Mouse (Mus musculus) E14TG2a.4 (cell line): ENCODE measurements at regions not wholly inside any gene's neighbourhood (a gene's known extent, or its start where the extent isn't known, plus 50 kb on each side); places are given as distances from the start of the nearest gene placed in this dataset.

Source experiments
- H3K27me3 ChIP-seq: 2 replicates; pipeline ENCODE4 v1.6.1; 2014; ENCODE audit warnings: low read length, control low read depth; ENCODE audit not compliant: insufficient read depth
- H3K36me3 ChIP-seq: 2 replicates; pipeline ENCODE4 v1.6.1; 2014; ENCODE audit warnings: low read length, control low read depth; ENCODE audit not compliant: insufficient read depth
- H3K4me1 ChIP-seq: replicated peaks from 2 replicates; pipeline ENCODE4 v1.6.1; 2014; ENCODE audit warnings: low read depth, low read length, control low read depth
- H3K4me3 ChIP-seq: replicated peaks from 2 replicates; pipeline ENCODE4 v1.5.1; 2014; ENCODE audit warnings: mild to moderate bottlenecking, low read length
- H3K9me3 ChIP-seq: 2 replicates; pipeline ENCODE4 v1.6.1; 2014; ENCODE audit warnings: low read length, control low read depth
- CTCF ChIP-seq: conservative IDR thresholded peaks from 2 replicates; pipeline ENCODE4 v1.5.1; 2014; ENCODE audit warnings: low read length
- NANOG ChIP-seq: IDR thresholded peaks from 2 replicates; pipeline ENCODE4 v1.6.1; 2014; ENCODE audit warnings: borderline replicate concordance, low read length, mixed read lengths
- POU5F1 ChIP-seq: IDR thresholded peaks from 2 replicates; pipeline ENCODE4 v1.6.1; 2014; ENCODE audit warnings: low read length, borderline replicate concordance

- Histone ChIP-seq H3K4me1 (no peaks in the 10 kb centered on the region), H3K9me3 (no peaks in the 10 kb centered on the region), H3K36me3 (no peaks in the 10 kb centered on the region), H3K27me3 (no peaks in the 10 kb centered on the region), H3K4me3 (no peak overlapping the region)
- TF ChIP-seq CTCF (no peak), NANOG (no peak), POU5F1 (no peak)
Observed at GRCm38 (mm10) chr12:32767206-32768081, 51.9 kb upstream of the Nampt start.

GRCm38 (mm10) chr12:32768082-32768743 lies 51.1 kb upstream of the Nampt start:
- Histone ChIP-seq H3K9me3 (no peaks in the 10 kb centered on the region), H3K4me3 (no peak overlapping the region), H3K27me3 (no peaks in the 10 kb centered on the region), H3K4me1 (no peaks in the 10 kb centered on the region), H3K36me3 (no peaks in the 10 kb centered on the region)
- TF ChIP-seq POU5F1 (no peak), NANOG (no peak), CTCF (no peak)

- Histone ChIP-seq H3K4me3 (no peak overlapping the region), H3K27me3 (no peaks in the 10 kb centered on the region), H3K9me3 (no peaks in the 10 kb centered on the region), H3K4me1 (no peaks in the 10 kb centered on the region), H3K36me3 (no peaks in the 10 kb centered on the region)
- TF ChIP-seq NANOG (no peak), POU5F1 (no peak), CTCF (no peak)
Observed at GRCm38 (mm10) chr12:32768744-32769535, 50.4 kb upstream of the Nampt start.
